Mouse (Mus musculus) T-helper 1 cell (primary cell): ENCODE measurements around the gene Capn15.

Source experiments
- in situ Hi-C: fragments of 300-600 bp; cut with MboI, MseI; formaldehyde crosslinking; loops from one replicate; pipeline ENCODE4 v1.15.1; 2025; ENCODE audit warnings: high pct_unique_total_duplicates

Gene Capn15

GRCm38 (mm10) chr17:25985306-25986294 lies at the start of gene Capn15:
Capn15 (minus strand) TSS chr17:25985796.
- in situ Hi-C loops: no loop called here

DNA sequence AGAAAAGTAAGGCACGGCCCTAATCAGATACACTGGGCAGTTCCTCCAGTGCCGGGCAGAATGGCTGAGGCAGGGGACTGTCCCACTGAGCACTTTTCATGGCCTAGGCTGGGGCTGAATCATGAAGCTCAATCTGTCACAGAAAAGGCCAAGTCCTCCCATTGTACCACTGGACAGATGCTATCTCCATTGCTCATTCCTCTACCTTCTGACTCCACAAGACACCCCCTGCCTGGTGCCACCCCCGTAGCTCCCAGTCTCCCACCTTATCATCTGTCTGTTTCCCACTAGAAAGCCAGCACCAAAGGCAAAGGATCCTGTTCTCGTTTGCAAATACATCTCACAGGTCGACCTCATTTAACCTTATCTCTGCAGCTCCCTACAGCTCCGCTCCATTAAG lies 46.4 kb upstream of the Capn15 start:
- in situ Hi-C loops: no loop called here

- in situ Hi-C loops: no loop called here
Observed at GRCm38 (mm10) chr17:26031583-26031982, 46.0 kb upstream of the Capn15 start.

GRCm38 (mm10) chr17:26028261-26028660 lies 42.7 kb upstream of the Capn15 start:
- in situ Hi-C loops: no loop called here

- in situ Hi-C loops: no loop called here
Observed at GRCm38 (mm10) chr17:26024674-26025073, 39.1 kb upstream of the Capn15 start.

GRCm38 (mm10) chr17:26023966-26024365 lies 38.4 kb upstream of the Capn15 start:
- in situ Hi-C loops: no loop called here

- in situ Hi-C loops: no loop called here
Observed at GRCm38 (mm10) chr17:26023181-26023580, 37.6 kb upstream of the Capn15 start.

- in situ Hi-C loops: no loop called here
Observed at GRCm38 (mm10) chr17:26021728-26022341, 36.2 kb upstream of the Capn15 start.

- in situ Hi-C loops: no loop called here
Observed at GRCm38 (mm10) chr17:26020848-26021347, 35.3 kb upstream of the Capn15 start.

DNA sequence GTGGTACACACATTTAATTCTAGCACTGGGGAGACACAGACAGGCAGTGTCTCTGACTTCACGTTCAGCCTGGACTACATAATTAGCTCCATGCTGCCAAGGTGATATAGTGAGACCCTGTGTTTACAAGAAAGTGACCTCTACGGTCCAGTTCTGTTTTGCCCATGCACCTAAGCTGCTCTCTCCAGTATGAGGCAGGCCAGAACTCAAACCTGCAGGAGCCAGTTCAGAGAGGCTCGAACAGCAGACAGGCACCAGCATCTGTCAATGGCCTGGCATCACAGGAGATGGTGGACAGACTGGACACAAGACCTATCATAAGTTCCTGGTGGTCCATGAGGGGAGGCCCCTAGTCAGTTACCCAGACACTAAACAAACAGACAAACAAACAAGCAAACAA lies 32.8 kb upstream of the Capn15 start:
- in situ Hi-C loops: no loop called here

DNA sequence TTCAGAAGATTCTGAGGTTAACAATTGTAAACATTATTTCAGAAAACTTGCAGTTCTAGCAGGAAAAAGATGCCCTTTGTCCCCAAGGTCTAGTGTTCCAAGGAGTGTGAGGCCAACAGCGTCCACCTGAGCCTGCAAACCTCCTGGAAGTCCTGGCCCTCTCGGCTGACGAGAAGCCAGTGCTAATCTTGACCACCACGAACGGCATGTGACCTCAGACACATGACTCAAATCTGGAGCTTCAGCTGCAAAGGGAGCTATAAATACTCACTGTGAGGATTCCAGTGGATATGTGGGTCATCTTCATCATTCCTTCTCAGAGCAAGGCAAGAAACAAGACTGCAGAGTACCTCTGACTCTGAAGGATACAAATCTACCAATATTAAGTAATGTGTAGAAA lies 32.4 kb upstream of the Capn15 start:
- in situ Hi-C loops: no loop called here

DNA sequence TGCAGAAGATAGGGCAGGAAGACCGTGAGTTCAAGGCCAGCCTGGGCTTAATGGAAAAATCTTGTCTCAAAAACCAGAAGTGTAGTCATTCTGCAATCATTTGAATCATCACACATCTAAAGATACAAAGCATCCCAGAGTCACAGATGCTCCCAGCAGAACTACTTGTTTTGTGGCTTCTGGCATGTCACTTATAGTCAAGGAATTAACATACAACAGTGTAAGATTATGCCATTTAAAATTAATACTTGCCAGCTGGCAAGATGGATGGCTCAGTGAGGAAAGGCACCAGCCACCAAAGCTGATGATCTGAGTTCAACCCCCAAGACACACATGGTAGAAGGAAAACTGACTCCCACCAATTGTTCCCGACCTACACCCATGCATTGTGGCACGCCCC lies 31.4 kb upstream of the Capn15 start:
- in situ Hi-C loops: no loop called here

DNA sequence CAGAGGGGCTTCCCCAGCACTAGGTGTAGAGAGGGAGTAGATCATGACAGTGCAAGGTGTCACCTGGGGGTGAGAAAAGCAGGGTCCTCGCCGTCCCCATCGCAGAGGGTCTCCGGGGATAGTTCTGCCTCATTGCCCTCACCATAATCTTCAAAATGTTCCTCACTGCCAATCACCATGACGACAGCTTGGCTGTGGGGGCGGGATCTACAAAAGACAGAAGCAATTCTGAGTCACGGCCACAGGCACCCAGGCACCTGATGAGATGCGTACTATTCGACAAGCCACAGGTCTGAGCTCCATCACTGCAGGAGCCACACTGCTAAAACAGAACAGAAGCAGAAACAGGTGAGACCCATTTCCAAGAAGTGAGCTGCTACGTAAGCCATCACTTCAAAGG lies 28.1 kb upstream of the Capn15 start:
- in situ Hi-C loops: no loop called here

- in situ Hi-C loops: no loop called here
Observed at GRCm38 (mm10) chr17:26011841-26012460, 26.4 kb upstream of the Capn15 start.

DNA sequence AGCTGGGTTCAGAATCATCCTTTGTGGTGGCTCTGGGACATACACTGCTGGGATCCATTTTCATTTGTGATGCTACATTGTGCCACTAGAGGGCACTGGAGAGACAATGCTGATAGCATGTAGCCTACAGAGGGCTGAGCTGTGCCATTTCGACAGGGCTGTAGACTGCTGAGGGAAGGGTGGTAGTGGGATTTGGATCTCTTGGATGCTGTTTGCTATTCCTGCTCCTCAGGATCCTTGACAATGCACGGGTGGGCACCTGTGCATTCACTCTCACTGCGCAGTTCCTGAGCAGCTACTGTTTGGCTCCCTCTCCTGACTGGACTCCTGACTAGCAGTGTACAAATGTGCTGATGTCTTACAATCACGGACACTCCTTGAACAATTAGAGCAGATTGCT lies 23.9 kb upstream of the Capn15 start:
- in situ Hi-C loops: no loop called here

DNA sequence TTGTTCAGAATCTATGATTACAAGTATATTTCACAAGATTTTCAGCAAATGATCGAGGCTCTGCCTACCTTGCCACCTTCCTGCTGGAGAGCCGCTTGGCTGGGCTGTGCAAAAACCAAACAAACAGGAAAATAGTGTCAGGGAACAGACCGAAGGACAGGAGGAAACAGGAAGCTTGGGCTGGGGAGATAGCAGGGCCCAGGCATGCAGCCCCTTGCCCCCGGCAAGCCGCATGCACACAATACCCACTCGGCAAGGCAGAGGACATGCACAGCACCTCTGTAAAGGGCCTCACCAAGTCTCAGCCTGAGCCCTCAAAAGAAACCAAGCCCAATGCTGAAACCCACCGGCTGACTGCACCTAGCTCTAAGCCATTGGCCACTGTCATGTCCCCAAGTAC lies 23.2 kb upstream of the Capn15 start:
- in situ Hi-C loops: no loop called here

DNA sequence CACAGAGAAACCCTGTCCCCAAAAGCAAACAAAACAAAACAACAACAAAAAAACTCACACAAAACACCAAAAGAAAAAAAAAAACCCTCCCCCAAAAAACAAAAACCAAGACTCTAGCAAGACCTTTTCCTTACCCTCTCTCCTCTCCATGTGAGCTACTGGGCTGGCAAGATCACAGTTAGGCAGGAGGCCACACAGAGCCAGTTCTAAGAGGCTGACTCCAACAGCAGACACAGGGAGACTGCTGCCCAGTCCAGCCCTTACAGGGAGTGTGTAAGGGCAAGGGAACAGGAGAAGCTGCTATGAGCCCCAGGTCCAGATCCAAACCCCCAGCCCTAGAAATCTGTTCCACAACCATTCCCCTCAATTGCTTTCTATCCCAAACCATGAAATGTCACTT lies 22.7 kb upstream of the Capn15 start:
- in situ Hi-C loops: no loop called here

- in situ Hi-C loops: no loop called here
Observed at GRCm38 (mm10) chr17:26007646-26008045, 22.1 kb upstream of the Capn15 start.

DNA sequence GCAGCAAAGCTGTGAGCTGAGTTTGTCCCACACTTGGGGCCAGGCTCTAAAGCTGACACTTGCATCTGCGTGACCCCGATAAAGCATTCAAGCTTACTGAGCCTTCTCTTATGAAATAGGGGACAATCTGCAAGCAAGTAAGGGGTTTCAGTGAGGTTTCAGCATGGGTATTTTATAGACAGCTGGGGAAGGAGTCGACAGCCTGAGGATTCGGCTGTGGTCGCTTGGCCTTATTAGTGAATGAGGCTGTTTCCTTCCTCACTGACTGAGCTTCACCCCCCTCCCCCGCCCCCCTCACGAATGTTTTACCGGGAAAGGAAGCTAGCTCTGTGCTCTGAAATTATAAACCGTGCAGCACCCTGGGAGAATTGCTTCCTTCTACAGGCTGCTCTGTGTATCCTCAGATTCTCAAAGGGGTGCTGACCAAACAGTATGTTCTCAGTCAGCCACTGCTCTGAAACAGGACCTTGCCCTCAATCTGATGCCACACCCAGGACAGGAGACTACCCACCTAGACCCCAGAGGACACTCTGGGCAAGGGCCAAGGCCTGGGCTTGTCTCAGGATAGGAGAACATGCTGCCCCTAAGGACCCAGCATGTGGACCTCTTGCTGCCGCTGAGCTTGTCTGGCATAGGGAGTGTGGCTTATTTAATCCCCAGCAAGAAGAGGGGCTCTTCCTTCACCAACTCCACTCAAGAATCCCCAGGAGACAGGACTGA lies 20.3 kb upstream of the Capn15 start:
- in situ Hi-C loops: no loop called here

GRCm38 (mm10) chr17:26004711-26005110 lies 19.1 kb upstream of the Capn15 start:
- in situ Hi-C loops: no loop called here

- in situ Hi-C loops: no loop called here
Observed at GRCm38 (mm10) chr17:26003864-26004263, 18.3 kb upstream of the Capn15 start.

DNA sequence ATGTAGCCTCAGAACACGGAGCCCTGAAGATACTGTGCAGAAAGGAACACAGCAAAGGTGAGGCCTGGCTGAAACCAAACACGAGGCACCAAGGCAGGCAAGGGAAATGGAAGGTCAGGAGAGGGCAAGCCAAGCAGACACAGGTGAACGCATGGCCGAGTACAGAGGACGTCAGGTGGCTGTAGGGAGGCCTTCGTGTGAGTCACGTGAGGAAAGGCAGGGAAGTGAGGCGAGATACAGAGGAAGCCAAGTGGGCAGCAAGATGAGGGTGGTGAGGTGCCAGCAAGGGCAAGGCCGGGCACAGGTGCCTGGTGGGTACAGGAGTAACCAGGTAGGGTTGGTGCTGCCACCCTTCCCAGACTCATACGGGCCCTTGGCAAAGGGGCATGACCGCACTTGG lies 12.8 kb upstream of the Capn15 start:
- in situ Hi-C loops: no loop called here
